Mouse (Mus musculus) neutrophil, adult 83 days (primary cell): ENCODE data around the gene Nrg4. TPM values are rescaled to one million over a fixed set of nuclear protein-coding genes. Genes with fewer than 3 reads are reported as not detected.

Experiments
- total RNA-seq, 2 experiments: library from RNA; stranded (reverse); gene quantifications; one replicate each; pipeline ENCODE4 v1.2.4; 2023

Gene Nrg4
- total RNA-seq: 10 to 100 TPM; 13.8 to 15.2 TPM

DNA sequence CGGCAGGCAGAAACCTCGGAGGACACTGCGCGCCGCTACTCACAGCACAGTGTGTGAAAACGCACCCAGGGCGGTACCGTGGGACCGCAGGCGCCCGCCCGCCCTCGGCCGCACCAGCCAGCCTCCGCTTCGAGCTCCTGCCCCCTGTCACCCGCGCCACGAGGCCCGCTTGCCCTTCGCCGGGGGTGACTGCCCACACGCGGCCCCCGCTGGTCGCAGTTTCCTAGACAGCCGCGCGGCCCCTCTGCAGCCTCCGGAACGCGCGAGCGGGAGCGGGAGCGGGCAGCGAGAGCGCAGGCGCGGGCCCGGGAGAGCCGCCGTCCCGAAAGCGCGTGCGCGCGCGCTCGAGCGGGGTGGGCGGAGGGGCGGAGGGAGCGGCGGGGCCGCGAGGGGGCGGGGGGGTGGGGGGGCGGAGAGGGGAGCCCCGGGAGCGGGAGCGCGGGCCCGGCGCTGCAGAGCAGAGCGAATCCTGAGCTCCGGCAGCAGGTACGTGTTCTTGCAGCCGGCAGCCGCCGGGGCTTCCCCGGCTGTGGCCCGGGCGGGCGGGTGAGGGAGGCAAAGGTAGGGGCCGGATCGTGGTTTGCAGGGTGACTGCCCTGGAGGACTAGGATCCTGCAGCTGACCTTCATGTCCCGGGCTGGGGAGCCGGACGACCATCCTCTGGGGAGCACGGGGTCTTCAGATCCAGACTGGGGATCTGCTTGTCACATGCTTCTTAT lies at the start of gene Nrg4, which contains the start of gene Tmem266:
Gene Nrg4 (minus strand): TSS at position 330 of the 719 bp plus-strand sequence.
Gene Tmem266 (plus strand): TSS at position 399 of the 719 bp plus-strand sequence.

DNA sequence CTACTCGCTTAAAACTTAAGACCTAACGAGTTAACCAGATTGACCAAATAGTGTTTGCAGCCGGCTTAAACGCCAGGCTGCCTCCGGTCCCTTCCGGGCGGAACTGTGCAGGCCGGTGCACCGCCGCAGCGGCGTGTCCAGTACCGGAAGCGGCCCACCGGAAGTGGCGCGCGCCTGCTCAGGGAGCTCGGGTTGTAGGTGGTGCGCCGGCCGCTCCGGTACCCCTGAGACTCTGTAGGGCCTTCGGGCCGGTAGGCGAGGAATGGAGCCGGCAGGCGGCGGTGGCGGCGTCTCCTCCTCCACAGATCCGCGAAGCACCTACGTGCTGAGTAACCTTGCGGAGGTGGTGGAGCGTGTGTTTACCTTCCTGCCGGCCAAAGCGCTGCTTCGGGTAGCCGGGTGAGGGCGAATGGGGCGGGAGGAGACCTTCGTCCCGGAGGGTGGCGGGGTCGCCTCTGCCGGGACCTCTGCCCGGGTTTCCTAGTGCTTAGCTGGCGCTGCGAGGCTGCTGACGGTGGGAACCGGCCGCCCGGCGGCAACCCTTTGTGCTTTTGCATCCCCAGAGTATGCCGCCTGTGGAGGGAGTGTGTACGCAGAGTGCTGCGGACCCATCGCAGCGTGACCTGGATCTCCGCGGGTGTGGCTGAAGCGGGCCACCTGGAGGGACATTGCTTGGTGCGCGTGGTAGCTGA lies 117.7 kb downstream of the Nrg4 start, which contains the start of gene Fbxo22:
Gene Fbxo22 (plus strand): TSS at position 136 of the 692 bp plus-strand sequence.

Other genes starting within 250 kb of the Nrg4 start
- 10 to 100 TPM; 29.2 to 33.4 TPM for gene Ube2q2, start 178.0 kb downstream of the Nrg4 start, total RNA-seq
- gene Fbxo22, start 117.9 kb downstream of the Nrg4 start, total RNA-seq: 10 to 100 TPM; 29.9 to 34.1 TPM
- not detected for gene Tmem266, start 69 bp upstream of the Nrg4 start, total RNA-seq
- 10 to 100 TPM; 40.1 to 41.9 TPM for gene Etfa, start 185.4 kb upstream of the Nrg4 start, total RNA-seq
- not detected for gene Isl2, start 211.8 kb upstream of the Nrg4 start, total RNA-seq